Mouse (Mus musculus): Measurements from ENCODE around the gene Zmym4. TPM values are rescaled to one million over a fixed set of nuclear protein-coding genes. Genes with fewer than 3 reads are reported as not detected.

Zmym4 gene
- polyA plus RNA-seq (2012; rRNA removed), result 0.38 and 0.93 TPM in 2 replicates

GRCm38 (mm10) chr4:126967864-126968821, at the start of gene Zmym4:
Gene Zmym4 (minus strand): TSS chr4:126968135.

Other genes with a start within 250 kb of the Zmym4 start
- gene Tfap2e, start 231.9 kb downstream of the Zmym4 start, polyA plus RNA-seq (2012; rRNA removed), result 1.6 and 1.9 TPM in 2 replicates
- gene Ncdn, start 214.7 kb downstream of the Zmym4 start, polyA plus RNA-seq (2012; rRNA removed), result 18.3 and 23.7 TPM in 2 replicates
- gene AU040320, start 214.6 kb downstream of the Zmym4 start, polyA plus RNA-seq (2012; rRNA removed), result 17.0 and 17.1 TPM in 2 replicates
- 15.1 and 18.6 TPM in 2 replicates for gene Sfpq, start 53.2 kb upstream of the Zmym4 start, polyA plus RNA-seq (2012; rRNA removed)
- 0.22 and 0.43 TPM in 2 replicates for gene Zmym1, start 93.0 kb upstream of the Zmym4 start, polyA plus RNA-seq (2012; rRNA removed)
- gene Zmym6, start 109.2 kb upstream of the Zmym4 start, polyA plus RNA-seq (2012; rRNA removed), result 0.34 and 0.92 TPM in 2 replicates
- gene Tmem35b, start 155.6 kb upstream of the Zmym4 start, polyA plus RNA-seq (2012; rRNA removed), result 4.3 and 5.6 TPM in 2 replicates
- 0.43 and 0.68 TPM in 2 replicates for gene Dlgap3, start 201.1 kb upstream of the Zmym4 start, polyA plus RNA-seq (2012; rRNA removed)

Data from stomach, adult 2 months (tissue).